Mouse (Mus musculus) CD4-positive, CD25-positive, alpha-beta regulatory T cell, adult 2 months (primary cell): ENCODE results near the gene Zfp119a.
A peak's percentile ranks its signal among the peaks of the same experiment; 100 is the strongest.

Experiments
- DNase-seq: peaks from one replicate; pipeline ENCODE4 v3.0.0-alpha.2; 2012; ENCODE audit warnings: low read depth, low spot score

The Zfp119a gene

DNA sequence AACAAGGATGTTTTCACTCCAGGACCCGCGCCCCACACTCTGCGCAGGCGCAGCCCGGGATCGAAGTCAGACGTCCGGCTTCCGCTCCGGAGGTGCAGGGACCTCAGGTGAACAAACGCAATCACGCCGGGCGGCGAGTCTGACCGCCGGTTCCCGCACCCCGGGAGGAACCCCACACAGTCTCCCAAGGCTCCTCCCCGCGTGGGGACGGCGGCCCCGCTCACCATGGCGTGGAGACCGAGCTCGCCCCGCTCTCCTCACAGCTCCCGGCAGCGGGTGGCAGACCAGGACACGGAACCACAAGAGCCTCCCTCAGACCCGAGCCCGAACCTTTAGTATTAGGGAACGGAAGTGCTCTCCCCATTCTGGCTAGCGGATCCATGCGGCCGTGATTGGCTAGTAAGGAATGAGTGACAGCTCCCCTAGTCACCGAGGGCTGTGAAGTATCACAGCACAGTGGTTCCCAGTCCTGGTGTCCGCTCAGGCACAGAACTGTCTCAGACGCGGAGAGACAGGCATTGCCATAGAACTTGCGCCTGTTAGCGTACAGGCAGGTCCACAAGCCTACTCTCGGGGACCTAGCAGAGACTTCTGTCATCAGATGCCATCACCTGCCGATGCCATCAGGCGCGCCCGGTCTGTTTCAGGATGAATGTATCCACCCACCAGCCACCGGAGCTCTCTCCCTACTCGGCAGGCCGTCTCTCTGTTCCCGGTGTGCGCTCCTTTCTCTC lies at the start of gene Zfp119a:
TSS of gene Zfp119a (minus strand) at position 295 of the 734 bp plus-strand sequence.
- peak; percentile 88 for DNase-seq

GRCm38 (mm10) chr17:55906669-55907068 lies 27.9 kb upstream of the Zfp119a start:
- no peak for DNase-seq

- DNase-seq, result no peak
These were observed 25.4 kb upstream of the Zfp119a start for GRCm38 (mm10) chr17:55904131-55904530.

- no peak for DNase-seq
These were observed 25.0 kb upstream of the Zfp119a start for GRCm38 (mm10) chr17:55903687-55904086.

- DNase-seq, result no peak
These were observed 24.4 kb upstream of the Zfp119a start for GRCm38 (mm10) chr17:55903087-55903486.

- peak; percentile 29 for DNase-seq
These were observed 13.8 kb upstream of the Zfp119a start for GRCm38 (mm10) chr17:55892406-55892955.

- peak; percentile 33 for DNase-seq
These were observed 6.2 kb upstream of the Zfp119a start for GRCm38 (mm10) chr17:55884912-55885311.

GRCm38 (mm10) chr17:55883631-55884030 lies 4.9 kb upstream of the Zfp119a start:
- DNase-seq, result no peak

- DNase-seq, result peak; percentile 42
These were observed 471 bp downstream of the Zfp119a start for GRCm38 (mm10) chr17:55878282-55878635.

GRCm38 (mm10) chr17:55877184-55877583 lies 1.5 kb downstream of the Zfp119a start:
- no peak for DNase-seq

DNA sequence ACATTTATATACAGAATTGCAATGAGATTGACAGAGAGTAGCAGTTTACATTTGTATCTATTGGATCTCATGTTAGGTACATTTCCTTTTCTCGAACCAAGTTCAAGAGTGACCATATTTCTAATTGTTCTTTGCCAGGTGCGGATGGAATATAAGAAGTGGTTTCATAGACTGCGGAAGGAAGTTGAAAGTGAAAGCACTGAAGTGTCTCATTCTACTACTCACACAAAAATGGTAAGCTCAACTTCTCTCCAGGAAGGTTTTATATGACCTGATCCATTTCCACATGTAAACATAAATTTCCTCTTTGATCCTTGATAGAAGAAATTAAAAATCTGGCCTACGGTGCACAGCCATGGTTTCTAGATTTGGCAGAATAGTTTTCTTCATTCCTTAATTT lies 35.7 kb downstream of the Zfp119a start:
- peak; percentile 12 for DNase-seq

DNA sequence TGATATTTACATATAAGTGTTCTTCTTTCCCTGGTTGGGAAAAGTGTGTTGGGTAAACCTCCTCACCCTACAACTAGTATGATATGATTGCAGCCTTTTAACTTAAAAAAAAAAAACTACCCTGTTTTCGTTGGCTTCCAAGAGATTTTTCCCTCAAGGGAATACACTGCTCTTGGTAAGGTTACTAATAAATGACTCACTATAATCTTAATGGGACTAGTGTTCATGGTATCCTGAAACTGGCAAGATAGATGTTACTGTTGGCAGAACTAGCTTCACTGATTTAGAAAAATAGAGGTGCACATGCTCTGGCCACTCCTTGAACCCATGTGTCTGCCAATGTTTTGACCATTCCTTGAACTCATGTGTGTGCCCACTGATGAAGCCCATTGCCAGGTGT lies 57.2 kb downstream of the Zfp119a start:
- no peak for DNase-seq

GRCm38 (mm10) chr17:55816853-55817252 lies 61.9 kb downstream of the Zfp119a start:
- no peak for DNase-seq
